Mouse (Mus musculus) lung, postnatal 4 days (tissue): ENCODE data around the gene Oas1f.
"Not testable (repeated sequence)": the region's sequence is repeated elsewhere in the genome, so short reads cannot be mapped to it uniquely, and the experiment has no call there.

Experiments used
- DNase-seq, 2 experiments: peaks; one replicate each; pipeline ENCODE4 v3.0.0; 2021

Oas1f gene

DNA sequence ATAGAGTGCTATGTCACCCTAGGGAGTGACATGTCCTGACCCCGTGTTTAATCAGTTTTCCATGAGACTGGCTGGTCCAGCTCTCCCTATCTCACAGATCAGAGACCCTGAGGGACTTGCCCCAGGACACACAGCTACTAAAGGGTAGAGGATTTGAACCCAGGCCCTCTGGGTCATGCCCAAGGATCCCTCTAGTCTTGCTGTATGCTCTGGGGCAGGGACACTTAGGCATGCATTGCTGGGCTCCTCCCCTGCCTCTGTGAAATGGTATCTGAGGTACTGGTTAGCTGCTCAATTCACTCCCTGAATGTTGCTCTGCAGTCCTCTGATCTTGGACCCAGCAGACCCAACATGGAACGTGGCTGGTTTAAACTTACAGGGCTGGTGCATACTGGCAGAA is 24.3 kb downstream of the Oas1f start:
- no peak for DNase-seq

DNA sequence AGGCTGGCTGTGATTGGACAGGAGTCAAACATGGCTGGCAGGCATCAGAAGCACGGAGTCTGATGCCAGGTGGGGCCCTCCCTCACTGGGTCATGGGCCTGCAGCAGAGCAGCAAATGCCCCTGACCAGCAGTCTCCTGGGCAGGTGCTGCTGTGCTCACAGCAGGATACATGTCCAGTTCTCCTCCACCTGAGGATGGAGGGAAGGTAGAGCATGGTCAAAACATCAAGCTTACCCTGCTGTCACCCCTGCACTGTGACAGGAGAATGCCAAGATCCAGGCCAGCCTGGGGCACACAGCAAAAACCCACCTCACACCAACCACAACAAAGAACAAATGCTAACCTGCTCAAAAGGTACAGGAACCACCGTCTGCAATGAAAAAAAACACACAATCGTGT is 29.7 kb downstream of the Oas1f start:
- DNase-seq: not testable (repeated sequence)

DNA sequence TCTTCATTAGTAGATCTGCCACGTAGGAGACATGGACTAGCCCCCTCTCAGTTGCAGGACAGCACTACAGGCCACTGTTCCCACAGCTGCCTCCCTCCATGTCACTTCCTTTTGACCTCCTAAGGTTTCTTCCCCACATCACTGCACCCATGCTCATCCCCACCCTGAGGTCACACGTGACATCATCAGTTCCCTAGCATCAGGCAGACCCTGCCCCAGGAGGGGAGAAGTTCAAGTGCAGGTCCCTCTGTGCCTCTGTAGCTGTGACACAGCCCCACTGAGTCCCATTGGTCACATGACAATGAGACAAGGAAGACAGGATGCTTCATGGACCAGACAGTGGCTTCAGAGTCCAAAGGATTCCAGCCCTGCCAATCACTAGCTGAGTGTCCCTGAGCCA is 30.2 kb downstream of the Oas1f start:
- not testable (repeated sequence) for DNase-seq

DNA sequence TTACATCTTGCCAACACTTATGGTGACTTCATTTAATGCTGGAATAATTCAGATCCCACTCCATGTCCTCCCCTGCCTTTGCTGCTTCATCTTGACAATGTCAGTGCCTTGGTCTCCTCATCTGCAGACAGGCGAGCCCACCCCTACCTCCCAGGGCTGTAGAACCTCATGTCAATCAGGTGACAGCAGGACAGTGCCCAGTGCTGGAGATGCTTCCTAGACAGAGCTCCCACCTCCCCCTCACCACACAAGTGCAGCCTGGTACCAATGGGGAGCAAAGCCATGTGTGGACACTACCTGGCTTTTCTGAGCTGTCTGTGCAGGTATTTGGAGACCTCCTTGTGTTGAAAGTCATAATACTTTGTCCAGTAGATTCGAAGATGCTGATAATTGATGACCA is 31.6 kb downstream of the Oas1f start:
- not testable (repeated sequence) for DNase-seq

DNA sequence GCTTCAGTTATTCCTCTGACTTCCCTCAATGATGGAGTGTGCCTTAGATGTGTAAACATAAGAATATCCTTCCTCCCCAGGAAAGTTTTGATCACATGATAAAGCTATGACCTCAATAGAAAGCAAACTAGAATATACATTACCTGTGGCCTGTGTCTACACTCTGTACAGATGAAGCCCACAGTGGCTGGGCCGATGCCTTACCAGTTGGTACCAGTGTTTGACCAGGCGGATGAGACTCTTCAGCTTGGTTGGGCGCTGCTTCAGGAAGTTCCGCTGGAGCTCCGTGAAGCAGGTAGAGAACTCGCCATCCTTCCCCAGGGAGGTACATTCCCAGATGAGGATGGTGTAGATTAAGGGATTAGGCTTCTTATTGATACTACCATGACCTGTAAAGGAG is 34.5 kb downstream of the Oas1f start:
- not testable (repeated sequence) for DNase-seq

DNA sequence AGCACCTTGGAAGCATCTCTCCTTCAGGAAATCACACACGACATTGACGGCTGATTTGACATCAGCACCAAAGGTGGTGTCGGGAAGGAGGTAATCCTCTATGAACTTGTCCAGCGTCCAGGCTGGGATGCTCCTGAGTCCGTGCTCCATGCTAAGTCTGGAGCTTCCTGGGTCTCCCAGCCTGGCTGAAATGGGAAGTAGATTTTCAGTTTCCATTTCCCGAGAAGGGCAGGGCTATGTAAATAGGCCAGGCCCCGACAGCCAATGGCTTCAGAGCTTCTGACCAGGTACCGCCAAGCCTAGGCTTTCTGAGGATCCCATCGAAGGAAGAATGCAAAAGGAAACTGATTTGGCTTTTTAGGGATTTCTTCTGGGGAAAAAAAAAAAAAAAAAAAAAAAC is 40.2 kb downstream of the Oas1f start, which contains the start of gene Oas1g:
TSS of gene Oas1g (minus strand) at position 201 of the 400 bp plus-strand sequence.
- DNase-seq: not testable (repeated sequence)

DNA sequence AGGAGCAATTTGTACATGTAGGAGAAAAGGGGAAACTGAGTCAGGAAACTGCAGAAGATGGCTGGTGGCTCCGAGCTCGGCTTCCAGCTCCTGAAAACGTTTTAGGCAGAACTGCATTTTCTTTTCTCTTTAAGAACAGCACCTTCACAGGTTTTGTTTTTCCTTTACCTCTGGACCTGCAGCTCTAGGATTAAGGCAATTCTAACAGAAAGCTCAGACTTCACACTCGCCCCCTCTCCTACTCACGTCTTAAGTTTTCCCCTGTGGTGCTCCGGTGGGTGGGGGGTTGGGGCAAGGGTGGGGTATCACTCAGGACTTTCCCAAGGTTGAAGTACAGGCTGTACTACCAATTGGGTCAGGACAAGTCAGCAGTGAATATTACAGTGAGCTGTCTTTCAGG is 40.7 kb downstream of the Oas1f start:
- no peak for DNase-seq

DNA sequence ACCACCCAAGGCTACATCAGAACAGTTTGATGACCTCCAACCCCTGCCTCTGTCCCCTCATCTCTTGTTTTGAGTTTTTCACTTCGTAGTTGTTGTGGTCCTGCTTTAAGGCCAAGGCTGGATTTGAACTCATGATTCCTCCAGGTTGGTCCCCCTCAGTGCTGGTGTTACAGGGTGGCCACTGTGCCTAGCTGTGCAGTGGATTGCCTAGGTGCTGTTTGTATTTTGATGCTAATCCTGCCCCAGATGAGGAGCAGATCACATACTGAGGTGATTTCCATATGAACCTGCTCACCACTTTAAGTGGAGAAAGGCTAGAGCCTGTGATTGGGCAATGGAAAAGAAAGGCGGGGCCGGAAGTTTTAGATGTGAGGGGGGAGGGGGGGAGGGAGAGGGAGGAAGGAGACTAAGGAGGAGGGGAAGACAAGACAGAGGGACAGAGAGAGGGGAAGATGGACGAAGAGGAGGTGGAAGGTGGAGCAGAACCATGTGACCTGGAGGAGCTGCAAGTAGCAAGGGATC is 41.2 kb downstream of the Oas1f start:
- DNase-seq: not testable (repeated sequence)

DNA sequence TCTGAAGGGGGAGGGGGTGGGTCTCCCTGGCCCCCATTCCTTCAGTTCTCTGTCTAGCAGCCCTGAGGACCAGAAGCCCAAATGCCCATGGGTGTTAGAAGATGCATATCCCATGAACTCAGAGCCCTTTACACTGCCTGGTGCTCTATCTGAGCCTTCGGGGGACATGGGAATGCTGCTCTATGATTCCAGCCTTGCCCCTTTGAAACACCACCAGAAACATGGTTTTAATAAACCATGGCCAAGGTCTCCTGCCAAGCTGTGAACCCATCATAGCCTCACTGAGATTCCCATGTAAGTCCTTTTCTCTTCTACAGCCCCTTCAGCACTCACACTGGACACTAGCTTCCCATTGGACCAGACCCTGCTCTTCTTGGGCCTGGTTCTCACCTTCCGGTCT is 42.9 kb downstream of the Oas1f start:
- DNase-seq: no peak

DNA sequence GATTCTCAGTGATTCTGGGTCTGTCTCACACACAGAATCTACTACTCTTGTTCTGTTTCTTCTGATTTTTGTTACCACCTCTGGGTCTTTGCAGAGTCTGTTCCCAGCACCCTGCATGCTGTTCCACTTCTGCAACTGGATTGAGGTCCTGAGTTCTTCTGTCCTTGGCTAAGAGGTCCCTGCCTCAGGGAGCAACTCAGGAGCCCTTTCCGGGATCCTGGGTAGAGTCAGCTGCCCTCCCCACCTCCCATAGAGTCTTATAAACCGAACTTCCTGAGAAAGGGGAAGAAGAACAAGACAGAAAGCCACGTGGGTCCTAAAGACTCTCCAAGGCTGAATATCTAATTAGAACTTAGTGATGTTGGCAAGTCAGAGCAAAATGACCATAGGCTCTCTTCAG is 43.8 kb downstream of the Oas1f start:
- no peak for DNase-seq

DNA sequence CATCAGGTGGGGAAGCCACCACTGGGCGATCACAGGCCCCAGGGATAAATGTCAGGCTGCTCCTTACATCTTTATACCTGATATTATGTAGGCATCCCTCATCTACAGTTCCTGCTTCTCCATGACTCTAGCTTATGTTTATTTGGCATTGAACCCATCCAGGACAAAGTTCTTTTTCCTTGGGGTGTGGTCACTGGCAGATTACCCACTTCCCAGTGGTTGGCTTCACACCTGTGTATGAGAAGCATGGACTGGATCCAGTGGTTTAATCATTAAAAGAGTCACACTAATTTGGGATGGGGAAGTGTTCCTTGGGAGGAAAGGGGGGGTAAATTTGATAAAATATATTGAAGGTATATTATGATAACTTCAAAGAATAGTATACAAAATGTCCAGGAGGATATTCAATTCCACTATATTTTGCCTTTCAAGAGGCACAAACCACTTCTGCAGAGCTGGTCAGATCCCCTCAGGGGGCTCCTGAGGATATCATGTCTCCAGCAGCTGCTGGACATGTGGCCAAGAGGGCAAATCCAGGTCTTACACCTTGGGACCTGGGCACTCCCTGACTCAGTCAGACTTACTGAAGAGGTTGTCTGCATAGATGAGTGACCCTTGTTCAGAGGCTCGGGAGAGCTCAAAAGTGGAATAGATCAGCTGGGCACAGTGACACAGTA is 44.5 kb downstream of the Oas1f start:
- not testable (repeated sequence) for DNase-seq

DNA sequence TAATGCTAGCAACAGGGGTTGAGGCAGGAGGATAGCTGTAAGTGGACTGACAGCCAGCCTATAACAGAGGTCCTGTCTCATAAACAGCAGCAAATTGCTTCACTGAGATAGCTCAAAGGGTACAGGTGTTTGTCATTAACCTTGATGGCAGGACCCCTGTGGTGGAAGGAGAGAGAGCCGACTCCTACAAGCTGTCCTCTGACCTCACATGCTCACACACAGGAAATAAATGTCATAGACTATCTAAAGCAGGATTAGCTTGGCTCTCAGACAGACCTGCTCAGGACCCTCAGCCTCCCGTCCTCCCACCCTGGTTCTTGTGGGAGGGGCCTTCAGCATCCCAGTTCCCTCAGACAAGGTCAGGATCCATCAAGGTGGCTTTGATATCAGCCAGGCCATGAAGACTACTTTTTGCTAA is 45.1 kb downstream of the Oas1f start:
- no peak for DNase-seq

DNA sequence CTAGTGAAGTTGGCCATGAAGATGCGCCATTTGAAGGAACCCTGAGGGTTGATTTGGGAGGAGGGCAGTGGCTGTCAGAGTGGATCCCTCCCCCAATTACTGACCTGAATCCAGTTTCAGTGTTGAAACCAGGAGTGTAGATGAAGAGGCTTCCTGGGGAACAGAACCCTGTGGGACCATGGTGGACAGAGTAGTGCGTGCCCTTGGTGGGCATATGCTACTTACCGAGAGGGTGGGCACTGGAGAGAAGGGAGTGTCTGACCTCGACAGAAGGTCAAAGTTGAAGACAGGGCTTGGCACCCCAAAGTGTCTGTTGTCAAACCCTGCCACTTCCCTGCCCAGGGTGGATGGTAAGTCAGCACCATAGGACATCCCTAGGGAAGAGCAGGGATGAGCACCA is 46.7 kb downstream of the Oas1f start:
- DNase-seq: not testable (repeated sequence)

DNA sequence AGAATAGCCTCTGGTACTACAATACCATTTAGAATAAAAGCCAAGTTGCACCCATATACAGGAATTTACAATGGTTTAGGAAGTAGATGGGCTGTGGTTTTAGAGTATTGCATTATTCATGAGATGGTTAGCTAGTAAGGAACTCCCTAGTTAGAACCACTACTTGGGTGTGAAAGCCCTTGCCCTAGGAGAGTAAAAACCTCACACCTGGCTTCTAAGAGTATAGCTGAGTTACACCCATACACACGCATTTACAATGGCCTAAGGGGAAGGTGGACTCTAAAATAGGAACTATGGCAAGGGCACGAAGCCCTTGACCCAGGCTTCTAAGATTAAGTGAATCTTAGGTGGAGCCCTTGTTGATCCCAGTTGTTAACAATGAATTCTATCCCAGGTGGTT is 47.5 kb downstream of the Oas1f start:
- not testable (repeated sequence) for DNase-seq

DNA sequence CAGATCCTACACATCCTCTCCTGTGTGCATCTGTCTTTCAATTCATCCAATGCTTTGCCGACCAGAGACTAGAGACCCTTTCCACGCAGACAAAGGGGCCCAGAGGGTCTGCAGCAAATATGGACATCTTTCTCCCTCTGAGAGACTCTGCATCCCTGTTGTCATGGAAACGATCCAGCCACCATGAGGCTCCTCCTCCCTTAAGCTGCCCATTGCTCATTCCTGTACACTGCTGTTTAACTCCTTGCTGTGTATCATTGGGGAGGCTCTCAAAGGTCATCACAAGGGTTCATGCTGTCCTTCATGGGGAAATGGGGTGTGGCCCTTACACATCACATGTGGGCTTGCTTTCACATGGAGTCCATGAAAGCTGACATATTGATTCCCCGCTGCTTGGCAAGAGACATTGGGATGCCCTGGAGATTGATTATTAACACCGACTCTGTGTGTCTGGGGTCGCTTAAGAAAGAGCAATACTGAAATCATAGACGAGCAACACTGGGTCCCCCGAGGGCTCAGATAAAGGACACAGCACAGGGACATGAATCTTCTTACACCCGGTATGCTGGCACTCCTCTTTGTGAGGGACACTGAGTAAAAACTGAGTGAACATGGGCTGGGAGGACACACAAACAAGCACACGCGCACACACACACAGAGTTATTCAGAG is 48.2 kb downstream of the Oas1f start:
- no peak for DNase-seq

DNA sequence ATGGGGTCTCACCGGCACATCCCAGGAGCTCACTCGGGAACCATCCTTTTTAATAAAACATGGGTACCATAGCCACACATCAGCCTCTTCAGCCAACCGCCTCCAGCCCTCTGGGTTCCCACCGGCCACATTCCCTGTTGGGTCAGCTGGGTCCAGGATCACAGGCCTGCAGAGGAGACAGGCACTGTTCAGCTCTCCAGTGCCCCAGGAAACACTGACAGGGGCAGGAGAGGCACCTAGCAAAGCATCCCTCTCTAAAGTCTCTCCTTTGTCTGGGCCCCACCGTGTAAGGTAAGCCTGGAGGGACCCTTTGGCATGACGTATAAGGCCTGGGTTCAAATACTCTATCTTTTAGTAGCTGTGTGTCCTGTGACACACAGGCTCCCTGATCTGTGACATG is 51.1 kb downstream of the Oas1f start:
- DNase-seq: no peak

DNA sequence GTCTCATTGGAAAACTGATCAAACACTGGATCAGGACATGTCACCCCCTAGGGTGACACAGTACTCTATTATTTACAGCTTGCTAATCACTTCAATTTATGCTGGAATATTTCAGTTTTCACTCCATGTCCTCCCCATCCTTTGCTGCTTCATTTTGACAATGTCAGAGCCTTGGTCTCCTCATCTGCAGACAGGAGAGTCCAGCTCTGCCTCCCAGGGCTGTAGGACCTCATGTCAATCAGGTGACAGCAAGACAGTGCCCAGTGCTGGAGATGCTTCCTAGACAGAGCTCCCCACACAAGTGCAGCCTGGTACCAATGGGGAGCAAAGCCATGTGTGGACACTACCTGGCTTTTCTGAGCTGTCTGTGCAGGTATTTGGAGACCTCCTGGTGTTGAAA is 51.6 kb downstream of the Oas1f start:
- DNase-seq: no peak

DNA sequence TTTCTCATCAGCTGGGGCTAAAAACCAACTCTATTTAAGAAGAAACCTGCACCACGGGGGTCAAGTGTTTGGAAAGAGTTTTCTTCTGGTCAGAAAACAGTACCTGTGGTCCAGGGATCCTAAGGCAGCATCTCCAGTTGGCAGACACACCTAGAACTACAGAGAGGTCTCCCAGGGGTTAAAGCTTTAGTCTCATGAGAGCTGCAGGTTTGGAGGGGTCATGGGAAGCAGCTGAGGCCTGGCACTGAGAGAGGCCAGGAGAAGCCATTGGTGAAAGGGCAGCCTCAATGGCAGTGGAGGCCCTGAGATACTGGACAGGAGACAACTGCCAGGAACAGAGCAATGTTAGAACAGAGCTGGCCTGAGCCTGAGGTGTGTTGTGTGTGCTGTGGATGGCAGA is 53.5 kb downstream of the Oas1f start:
- no peak for DNase-seq

DNA sequence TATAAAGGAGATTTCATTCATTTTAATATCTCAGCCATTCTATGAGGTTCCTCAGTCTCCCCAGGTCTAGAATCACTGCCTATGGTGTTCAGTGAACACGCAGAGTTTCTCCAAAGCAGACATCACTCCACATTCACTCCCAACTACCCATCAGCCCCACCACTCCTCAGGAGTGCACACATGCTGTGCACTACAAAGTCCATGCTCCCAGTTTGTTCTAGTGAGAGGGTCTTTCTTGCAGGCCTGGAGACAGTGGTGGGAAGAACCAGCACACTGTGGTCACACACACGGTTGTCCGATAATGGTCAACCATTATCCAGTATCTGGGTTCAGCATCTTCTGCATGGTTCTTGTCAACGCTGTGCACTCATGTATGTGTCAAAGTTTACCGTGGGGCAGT is 54.9 kb downstream of the Oas1f start:
- no peak for DNase-seq

DNA sequence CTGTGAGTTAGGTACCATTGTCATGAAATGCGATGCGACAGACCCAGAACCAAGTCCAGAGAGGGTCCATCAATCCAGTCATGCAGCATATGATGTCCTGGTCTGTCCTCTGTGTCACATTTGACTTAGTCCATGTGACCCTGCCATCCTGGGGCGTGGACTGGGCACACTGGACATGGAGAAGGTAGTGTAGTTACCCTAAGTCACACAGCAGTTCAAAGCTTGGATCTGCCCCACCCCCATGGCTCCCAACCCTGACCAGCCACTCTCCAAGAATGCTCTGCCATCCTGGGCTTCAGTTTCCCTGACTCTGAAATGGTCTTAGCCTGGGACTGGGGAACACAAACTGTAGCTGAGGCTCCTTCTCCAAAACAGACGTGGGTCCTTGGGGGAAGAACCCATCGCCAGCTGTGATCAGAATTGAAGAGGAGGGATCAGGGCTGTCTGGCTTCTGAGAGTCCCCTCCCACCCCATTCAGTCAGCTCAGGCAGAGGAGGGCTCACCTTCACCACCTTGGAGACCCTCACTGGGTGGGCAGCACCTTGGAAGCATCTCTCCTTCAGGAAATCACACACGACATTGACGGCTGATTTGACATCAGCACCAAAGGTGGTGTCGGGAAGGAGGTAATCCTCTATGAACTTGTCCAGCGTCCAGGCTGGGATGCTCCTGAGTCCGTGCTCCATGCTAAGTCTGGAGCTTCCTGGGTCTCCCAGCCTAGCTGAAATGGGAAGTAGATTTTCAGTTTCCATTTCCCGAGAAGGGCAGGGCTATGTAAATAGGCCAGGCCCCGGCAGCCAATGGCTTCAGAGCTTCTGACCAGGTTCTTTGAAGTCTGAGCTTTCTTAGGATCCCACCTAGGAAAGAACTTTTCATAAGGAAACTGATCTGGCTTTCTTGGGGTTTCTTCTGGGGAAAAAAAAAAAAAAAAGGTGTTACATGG is 59.9 kb downstream of the Oas1f start, which contains the start of gene Oas1a:
TSS of gene Oas1a (minus strand) at position 731 of the 943 bp plus-strand sequence.
- DNase-seq: not testable (repeated sequence)
